Mouse (Mus musculus) right cerebral cortex, adult 18-20 months (tissue): ENCODE data around the gene Lilra5.
"Not testable (repeated sequence)": the region's sequence is repeated elsewhere in the genome, so short reads cannot be mapped to it uniquely, and the experiment has no call there.

Experiments
- DNase-seq: peaks from one replicate; pipeline ENCODE4 v3.0.0; 2022; ENCODE audit warnings: mixed read lengths

The Lilra5 gene

GRCm38 (mm10) chr7:4237454-4237853, at the start of gene Lilra5:
Lilra5 (plus strand) TSS chr7:4237754.
- no peak for DNase-seq

GRCm38 (mm10) chr7:4207126-4207525, 30.4 kb upstream of the Lilra5 start:
- no peak for DNase-seq

DNA sequence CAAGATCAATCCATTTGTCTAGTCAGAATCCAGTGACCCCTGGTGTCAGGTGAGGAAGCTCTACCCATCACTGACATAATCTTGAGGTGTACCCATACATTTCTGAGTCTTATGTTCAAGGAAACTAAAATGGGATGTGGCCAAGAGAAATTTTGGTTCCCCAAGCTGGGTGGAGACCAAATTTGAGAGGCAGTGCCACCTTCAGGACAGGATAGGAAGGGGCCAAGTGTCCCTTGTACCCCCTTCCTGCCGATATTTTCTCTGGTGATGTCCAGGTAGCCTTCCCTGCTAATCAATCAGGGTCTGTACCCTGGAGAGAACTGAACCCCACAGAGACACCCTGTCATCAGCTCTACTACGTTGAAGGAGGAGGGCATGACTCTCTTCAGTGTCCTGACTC, 28.9 kb upstream of the Lilra5 start:
- no peak for DNase-seq

GRCm38 (mm10) chr7:4213436-4213835, 24.1 kb upstream of the Lilra5 start:
- not testable (repeated sequence) for DNase-seq

DNA sequence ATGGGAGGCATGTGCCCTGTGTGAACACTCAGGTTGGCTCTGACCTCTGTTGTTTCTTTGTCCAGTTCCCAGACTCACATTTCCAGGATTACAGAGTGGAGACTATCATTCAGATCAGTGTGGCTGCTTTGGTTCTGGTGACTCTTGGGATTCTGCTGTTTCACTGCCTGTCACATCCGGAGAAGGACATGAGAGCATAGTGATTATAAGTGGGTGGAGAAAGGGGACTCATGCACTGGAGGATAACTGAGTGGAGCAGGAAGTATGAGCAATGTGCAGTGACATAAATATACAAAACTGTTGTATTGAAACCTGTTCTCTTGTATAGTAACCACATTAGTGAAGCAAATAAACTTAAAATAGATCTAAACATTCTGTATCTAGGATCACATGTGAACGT, 22.2 kb upstream of the Lilra5 start:
- no peak for DNase-seq

DNA sequence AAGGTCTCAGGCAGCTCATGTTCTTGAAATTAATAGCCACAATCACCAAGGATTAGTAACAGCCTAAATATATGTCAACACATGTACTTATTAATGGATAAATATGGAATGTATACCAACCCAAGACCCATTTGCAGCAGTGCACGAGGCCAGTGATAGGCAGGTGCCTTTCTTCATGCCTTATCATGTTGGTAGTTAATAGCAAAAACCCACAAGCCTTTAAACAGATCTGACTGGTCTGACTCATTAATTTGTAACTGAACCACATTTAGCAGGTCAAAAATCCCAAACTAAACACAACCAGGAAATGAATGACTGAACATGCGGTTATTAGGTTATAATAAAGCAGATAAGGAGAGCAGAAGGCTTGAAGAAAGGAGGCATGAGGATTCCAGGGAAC, 21.7 kb upstream of the Lilra5 start:
- no peak for DNase-seq

DNA sequence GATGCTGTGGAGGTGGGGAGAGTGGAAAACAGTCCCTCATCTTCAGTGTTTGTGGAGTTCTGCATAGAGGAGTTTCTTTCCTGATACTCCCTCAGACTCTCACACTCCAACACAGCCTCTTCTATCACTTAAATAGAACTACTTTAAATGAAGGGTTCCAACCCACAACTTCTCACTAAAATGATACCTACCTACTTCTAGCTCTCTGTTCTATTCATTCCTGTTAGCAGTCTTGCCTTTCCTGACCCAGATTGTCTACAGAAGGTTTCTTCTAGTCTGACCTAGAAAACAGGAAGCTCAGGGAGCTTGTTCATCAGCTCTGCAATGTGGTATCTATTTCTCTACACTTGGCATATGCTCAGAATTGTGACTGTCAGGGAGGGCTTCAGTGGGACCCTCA, 2.0 kb upstream of the Lilra5 start:
- no peak for DNase-seq

DNA sequence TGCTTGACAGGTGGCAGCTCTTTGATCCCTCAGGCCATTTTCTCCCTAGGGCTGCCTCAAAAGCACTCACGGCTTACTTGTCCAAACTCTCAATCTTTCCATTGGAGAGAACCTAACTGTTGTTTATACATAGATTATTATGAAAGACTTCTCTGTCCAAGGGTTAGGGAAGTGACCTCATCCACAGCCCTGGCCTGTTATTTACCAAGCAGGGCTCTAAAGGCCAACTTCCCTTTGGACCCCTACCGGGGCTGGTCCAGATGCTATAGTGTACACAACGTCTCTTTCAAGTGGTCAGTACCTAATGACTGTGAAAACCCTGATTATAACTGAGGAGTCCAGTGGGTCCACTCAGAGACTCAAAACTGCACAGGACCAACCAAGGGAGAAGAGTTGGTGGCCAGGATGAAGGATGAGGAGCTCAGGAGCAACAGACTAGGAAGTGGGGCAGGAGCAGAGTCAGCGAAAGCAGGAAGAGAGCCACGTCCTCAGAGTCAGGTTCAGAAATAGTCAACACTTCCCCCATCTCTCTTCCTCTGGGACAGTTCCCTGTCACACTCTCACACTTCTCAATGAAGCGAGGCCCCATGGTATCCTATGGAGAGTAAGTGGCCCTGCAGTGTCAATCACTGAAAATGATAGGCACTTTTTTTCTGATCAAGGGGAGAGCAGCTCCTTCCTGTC, 1.6 kb downstream of the Lilra5 start:
- no peak for DNase-seq

GRCm38 (mm10) chr7:4251211-4251610, 13.7 kb downstream of the Lilra5 start:
- not testable (repeated sequence) for DNase-seq

GRCm38 (mm10) chr7:4256060-4256459, 18.5 kb downstream of the Lilra5 start:
- DNase-seq, result not testable (repeated sequence)

DNA sequence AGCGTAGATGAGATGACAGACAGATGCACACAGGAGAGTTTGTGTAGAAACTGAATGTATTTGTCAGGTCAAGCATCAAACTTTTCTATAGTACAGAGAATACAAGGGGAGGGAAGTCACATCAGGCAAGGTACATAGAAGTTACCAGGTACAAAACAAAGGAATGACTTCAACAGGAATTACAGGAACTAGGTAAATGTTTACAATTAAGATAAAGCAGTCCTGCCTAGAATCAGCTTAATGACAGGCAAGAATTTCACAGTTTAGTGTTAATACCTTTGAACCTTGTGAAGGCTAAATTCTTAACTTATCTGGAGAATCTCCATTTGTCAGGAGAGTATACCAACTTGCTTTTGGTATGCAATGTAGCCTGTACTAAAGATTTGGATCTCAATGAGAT, 23.0 kb downstream of the Lilra5 start:
- not testable (repeated sequence) for DNase-seq

DNA sequence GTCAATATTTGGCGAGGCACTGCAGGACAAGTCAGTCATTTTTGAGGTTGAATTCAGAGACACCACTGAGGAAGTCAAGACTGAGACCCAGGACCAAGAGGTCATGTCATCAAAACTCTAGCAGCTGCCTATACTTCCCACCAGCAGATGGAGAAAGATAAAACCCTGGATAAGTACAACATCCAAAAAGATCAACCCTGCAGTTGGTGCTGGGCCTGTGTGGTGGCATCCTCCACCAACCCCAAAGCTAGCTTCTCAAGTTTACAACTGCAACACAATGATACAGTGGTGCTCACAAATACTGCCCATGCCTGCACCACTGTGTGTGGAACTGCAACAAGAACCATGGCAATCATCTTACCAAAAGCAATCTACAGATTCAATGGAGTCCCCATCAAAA, 34.6 kb downstream of the Lilra5 start:
- DNase-seq, result not testable (repeated sequence)

- DNase-seq, result not testable (repeated sequence)
These were observed 36.3 kb downstream of the Lilra5 start for GRCm38 (mm10) chr7:4273874-4274273.

DNA sequence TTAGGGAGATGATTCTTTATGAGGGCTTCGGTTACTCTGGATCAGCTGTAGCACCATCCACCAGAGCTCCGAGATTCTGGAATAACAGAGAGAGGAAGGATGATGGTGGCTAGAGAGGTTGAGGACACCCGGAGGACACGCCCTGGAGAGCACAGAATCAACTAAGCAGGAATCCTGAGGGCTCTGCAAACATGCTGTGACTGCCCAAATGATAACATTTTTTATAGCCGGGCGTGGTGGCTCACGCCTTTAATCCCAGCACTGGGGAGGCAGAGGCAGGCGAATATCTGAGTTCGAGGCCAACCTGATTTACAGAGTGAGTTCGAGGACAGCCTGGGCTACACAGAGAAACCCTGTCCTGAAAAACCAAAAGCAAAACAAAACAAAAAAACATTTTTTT, 37.9 kb downstream of the Lilra5 start:
- DNase-seq, result not testable (repeated sequence)

DNA sequence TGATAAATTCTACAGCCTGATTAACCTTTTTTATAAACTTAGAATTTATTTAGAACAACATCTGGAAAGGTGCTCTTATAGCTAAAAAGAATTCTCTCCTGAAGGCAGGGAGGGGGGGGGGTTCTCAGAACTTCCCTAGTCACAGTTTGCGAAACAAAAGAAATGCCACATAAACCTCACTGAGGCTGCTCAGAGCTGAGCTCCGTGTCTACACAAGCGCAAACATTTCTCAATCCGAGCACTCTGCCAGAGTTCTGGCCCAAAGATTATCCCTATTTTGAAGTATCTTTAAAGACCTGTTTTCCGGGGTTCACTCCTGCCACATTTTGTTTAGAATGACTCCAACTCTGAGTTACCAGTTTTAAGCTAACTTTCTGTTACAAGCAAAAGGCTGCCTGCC, 55.1 kb downstream of the Lilra5 start:
- DNase-seq, result no peak
